Mouse (Mus musculus): ENCODE measurements at regions not wholly inside any gene's neighbourhood (a gene's known extent, or its start where the extent isn't known, plus 50 kb on each side); places are given as distances from the start of the nearest gene placed in this dataset.
A peak's percentile ranks its signal among the peaks of the same experiment; 100 is the strongest.

GRCm38 (mm10) chr8:56883449-56883848 lies 332.6 kb downstream of the Fbxo8 start:
- Histone ChIP-seq H3K36me3 (replicated peaks in 1 of 2; ENCODE audit: control insufficient read depth in 1 of 2, insufficient read depth in 1 of 2, low read length in 1 of 2) (no peaks in the 10 kb centered on the region), H3K9ac (ENCODE audit: insufficient read depth, low read depth) (no peak overlapping the region), H3K27ac (ENCODE audit: insufficient read depth, low read depth) (no peak overlapping the region), H3K27me3 (replicated peaks) (no peaks in the 10 kb centered on the region), H3K4me2 (ENCODE audit: insufficient read depth, low read depth, poor library complexity, severe bottlenecking) (no peak overlapping the region), H3K79me2 (replicated peaks; ENCODE audit: control insufficient read depth, extremely low read depth, insufficient read depth, poor library complexity, severe bottlenecking) (no peaks in the 10 kb centered on the region), H3K4me1 (ENCODE audit: control insufficient read depth in 1 of 2, insufficient read depth in 2 of 2) (no peaks in the 10 kb centered on the region), H3K4me3 (replicated peaks in 1 of 3; ENCODE audit: low read depth in 2 of 3, low read length in 2 of 3, poor library complexity in 1 of 3) (no peak overlapping the region), H3K9me3 (replicated peaks; ENCODE audit: low read length) (no peaks in the 10 kb centered on the region)
- in situ Hi-C loops (cut with MboI; ENCODE audit: low pct_ligation_motif_present, low pct_unique_long_range_greater_than_20kb, low sequenced_read_pairs): no loop called here
- DNase-seq (ENCODE audit: extremely low read depth): no peak
- TF ChIP-seq JUND (conservative IDR thresholded peaks at IDR 0.05; ENCODE audit: low read depth, low read length) (no peak), ZMIZ1 (IDR thresholded peaks at IDR 0.05; ENCODE audit: low read depth, low read length) (no peak)
- dilution Hi-C loops (cut with MboI; ENCODE audit: extremely low pct_ligation_motif_present, extremely low pct_unique_long_range_greater_than_20kb, low sequenced_read_pairs): no loop called here

GRCm38 (mm10) chr8:56884195-56884594 lies 333.3 kb downstream of the Fbxo8 start:
- dilution Hi-C loops (cut with MboI; ENCODE audit: extremely low pct_ligation_motif_present, extremely low pct_unique_long_range_greater_than_20kb, low sequenced_read_pairs): no loop called here
- no peaks in the 10 kb centered on the region for H3K36me3 ChIP-seq (replicated peaks in 1 of 2; ENCODE audit: control insufficient read depth in 1 of 2, insufficient read depth in 1 of 2, low read length in 1 of 2)
- no peaks in the 10 kb centered on the region for H3K79me2 ChIP-seq (replicated peaks; ENCODE audit: control insufficient read depth, extremely low read depth, insufficient read depth, poor library complexity, severe bottlenecking)
- in situ Hi-C loops (cut with MboI; ENCODE audit: low pct_ligation_motif_present, low pct_unique_long_range_greater_than_20kb, low sequenced_read_pairs): no loop called here
- peak in 1 of 2 experiments; percentile 65; a peak in 2 of 4 replicates for TF ChIP-seq CTCF (conservative IDR thresholded peaks at IDR 0.05 in 1 of 2, IDR thresholded peaks at IDR 0.05 in 1 of 2; ENCODE audit: low read depth in 2 of 2, low read length in 2 of 2)
- no peak for TF ChIP-seq ETS1 (conservative IDR thresholded peaks at IDR 0.05; ENCODE audit: low read depth, low read length)
- TF ChIP-seq BHLHE40 (IDR thresholded peaks at IDR 0.05; ENCODE audit: low read depth, low read length): no peak
- TF ChIP-seq USF2 (conservative IDR thresholded peaks at IDR 0.05; ENCODE audit: low read depth, low read length): no peak
- no peak for TF ChIP-seq MAFK (IDR thresholded peaks at IDR 0.05; ENCODE audit: insufficient replicate concordance, low read length)
- TF ChIP-seq MAX (IDR thresholded peaks at IDR 0.05; ENCODE audit: low read length): no peak
- TF ChIP-seq EP300 (IDR thresholded peaks at IDR 0.05; ENCODE audit: low read length): no peak
- no peak for TF ChIP-seq PAX5 (IDR thresholded peaks at IDR 0.05; ENCODE audit: low read length)
- no peak for TF ChIP-seq RCOR1 (conservative IDR thresholded peaks at IDR 0.05; ENCODE audit: low read depth, low read length)
- no peak for TF ChIP-seq MEF2A (IDR thresholded peaks at IDR 0.05; ENCODE audit: borderline replicate concordance, low read depth, low read length)
- TF ChIP-seq SIN3A (IDR thresholded peaks at IDR 0.05; ENCODE audit: low read length): no peak
- TF ChIP-seq POLR2A (IDR thresholded peaks at IDR 0.05; ENCODE audit: low read depth, low read length): no peak
- no peak for TF ChIP-seq POLR2AphosphoS2 (IDR thresholded peaks at IDR 0.05; ENCODE audit: low read depth, low read length)
- TF ChIP-seq ELF1 (IDR thresholded peaks at IDR 0.05; ENCODE audit: low read depth, low read length): no peak
- TF ChIP-seq ZC3H11A (IDR thresholded peaks at IDR 0.05; ENCODE audit: low read depth, low read length): no peak
- no peak for TF ChIP-seq GABPA (IDR thresholded peaks at IDR 0.05; ENCODE audit: insufficient replicate concordance, low read depth, low read length)
- peak; percentile 23; the same call in 1 of the 2 replicates for TF ChIP-seq UBTF (IDR thresholded peaks at IDR 0.05; ENCODE audit: low read depth, low read length)
- no peak for TF ChIP-seq USF1 (IDR thresholded peaks at IDR 0.05; ENCODE audit: low read depth, low read length)
- TF ChIP-seq ZNF384 (IDR thresholded peaks at IDR 0.05; ENCODE audit: low read depth, low read length): peak; percentile 99
- TF ChIP-seq TBP (conservative IDR thresholded peaks at IDR 0.05; ENCODE audit: low read depth, low read length): no peak
- no peak for TF ChIP-seq MAZ (IDR thresholded peaks at IDR 0.05; ENCODE audit: low read depth, low read length)
- no peak for TF ChIP-seq JUND (conservative IDR thresholded peaks at IDR 0.05; ENCODE audit: low read depth, low read length)
- no peak for TF ChIP-seq ZKSCAN1 (IDR thresholded peaks at IDR 0.05; ENCODE audit: borderline replicate concordance, low read depth, low read length)
- no peak for TF ChIP-seq MXI1 (IDR thresholded peaks at IDR 0.05; ENCODE audit: low read depth, low read length)
- no peak for TF ChIP-seq ZMIZ1 (IDR thresholded peaks at IDR 0.05; ENCODE audit: low read depth, low read length)
- no peak for TF ChIP-seq NELFE (IDR thresholded peaks at IDR 0.05; ENCODE audit: low read depth, low read length)
- no peak for TF ChIP-seq TCF12 (IDR thresholded peaks at IDR 0.05; ENCODE audit: low read depth, low read length)
- TF ChIP-seq MYC (IDR thresholded peaks at IDR 0.05; ENCODE audit: low read depth, low read length): no peak
- peak; percentile 44 for TF ChIP-seq SMC3 (IDR thresholded peaks at IDR 0.05; ENCODE audit: low read depth, low read length)
- TF ChIP-seq IRF4 (IDR thresholded peaks at IDR 0.05; ENCODE audit: low read depth, low read length): no peak
- no peak for TF ChIP-seq HCFC1 (IDR thresholded peaks at IDR 0.05; ENCODE audit: low read depth, low read length)
- TF ChIP-seq NRF1 (IDR thresholded peaks at IDR 0.05; ENCODE audit: low read depth, low read length): no peak
- TF ChIP-seq RAD21 (IDR thresholded peaks at IDR 0.05; ENCODE audit: low read depth, low read length): peak; percentile 62
- TF ChIP-seq CHD1 (IDR thresholded peaks at IDR 0.05; ENCODE audit: low read depth, low read length): no peak
- no peak overlapping the region for H3K27ac ChIP-seq (ENCODE audit: insufficient read depth, low read depth)
- H3K9me3 ChIP-seq (replicated peaks; ENCODE audit: low read length): no peaks in the 10 kb centered on the region
- H3K4me3 ChIP-seq (replicated peaks in 1 of 3; ENCODE audit: low read depth in 2 of 3, low read length in 2 of 3, poor library complexity in 1 of 3): no peak overlapping the region
- H3K9ac ChIP-seq (ENCODE audit: insufficient read depth, low read depth): no peak overlapping the region
- peak; percentile 36 for DNase-seq (ENCODE audit: extremely low read depth)
- no peaks in the 10 kb centered on the region for H3K4me1 ChIP-seq (ENCODE audit: control insufficient read depth in 1 of 2, insufficient read depth in 2 of 2)
- no peaks in the 10 kb centered on the region for H3K27me3 ChIP-seq (replicated peaks)
- H3K4me2 ChIP-seq (ENCODE audit: insufficient read depth, low read depth, poor library complexity, severe bottlenecking): no peak overlapping the region
